Comparison of ENCODE assay signal across 22 mouse cellular contexts in genomic region chr2:166051966-166052365, GRCm38 (mm10). TPM values are rescaled to one million over a fixed set of nuclear protein-coding genes. Genes with fewer than 3 reads are reported as not detected.
DNase-seq lines count a peak whose midpoint lies in the region; TF ChIP-seq lines count a peak whose summit lies in the region.
"Had no signal": no experiment of that assay in that cellular context is flagged by ENCODE, and none has a peak within 500 bp of the region (broad histone marks: within the 10 kb centered on the region; RNA-seq: fewer than 3 reads in every experiment).

No protein-coding gene starts in this region.

- 93% methylated on average over 7 of the region's 7 CpGs for WGBS in heart, adult 2 months

- peaks cover 8% of the 10 kb centered on the region; the same call in 1 of the 2 replicates for H3K36me3 ChIP-seq in heart, adult 2 months (ENCODE audit: control insufficient read depth, insufficient read depth, low read length)

- no peaks in the 10 kb centered on the region for H3K4me1 ChIP-seq in heart, adult 2 months (ENCODE audit: control insufficient read depth, insufficient read depth, low read length)
- H3K4me1 ChIP-seq: forebrain, embryonic 10.5 days; forebrain, embryonic 13.5 days; hindbrain, embryonic 10.5 days; hindbrain, embryonic 13.5 days; intestine, embryonic 15.5 days had no signal

- DNase-seq in left cerebral cortex, adult 18-20 months (ENCODE audit: low spot score in 2 of 2): peak; percentile 42 to 46
- no peak for DNase-seq in left cerebral cortex, postnatal 4 days
- DNase-seq in R1 (ENCODE audit: low read depth, low spot score): peak; percentile 66
- DNase-seq in brain, adult 2 months (ENCODE audit: low read depth, low spot score): peak; percentile 90
- peak; percentile 89 for DNase-seq in telencephalon, adult 2 months (ENCODE audit: low read depth, low spot score)
- DNase-seq in heart, adult 2 months: no peak
- DNase-seq: adrenal gland, postnatal 10 days; cerebellum, adult 11-12 months; cerebellum, adult 8-10 months; cerebellum, postnatal 10 days; cerebellum, postnatal 36 days; gastrocnemius, postnatal 14 days; heart, adult 11 months; heart, postnatal 10 days; heart, postnatal 36 days had no signal

- TF ChIP-seq CTCF in heart, adult 2 months (IDR thresholded peaks at IDR 0.05): no peak

- no peak overlapping the region for H3K4me3 ChIP-seq in heart, adult 2 months
- H3K4me3 ChIP-seq: forebrain, embryonic 10.5 days; forebrain, embryonic 13.5 days; heart, embryonic 12.5 days; heart, embryonic 15.5 days; hindbrain, embryonic 10.5 days; hindbrain, embryonic 13.5 days; intestine, embryonic 15.5 days had no signal

- no peak overlapping the region for H3K9ac ChIP-seq in heart, adult 2 months (ENCODE audit: low read depth, low read length)
- H3K9ac ChIP-seq: forebrain, embryonic 13.5 days; heart, embryonic 12.5 days; heart, embryonic 15.5 days; hindbrain, embryonic 13.5 days; intestine, embryonic 15.5 days had no signal

- H3K27me3 ChIP-seq in heart, adult 2 months (ENCODE audit: control insufficient read depth, insufficient read depth, low read length): no peaks in the 10 kb centered on the region
- H3K27me3 ChIP-seq: forebrain, embryonic 13.5 days; heart, embryonic 12.5 days; heart, embryonic 15.5 days; hindbrain, embryonic 13.5 days; intestine, embryonic 15.5 days had no signal

- intact Hi-C loops in left cerebral cortex, postnatal 4 days (cut with DNase I): loop anchor here (10.0 kb wide), 1 partner anchor 267 kb away; no protein-coding TSS in a partner anchor
- intact Hi-C loops in heart, adult 2 months (cut with DNase I): no loop called here

- no peak for TF ChIP-seq EP300 in heart, adult 2 months (IDR thresholded peaks at IDR 0.05; ENCODE audit: insufficient read depth, low read depth, low read length)

- H3K27ac ChIP-seq in heart, adult 2 months: no peak overlapping the region
- H3K27ac ChIP-seq: forebrain, embryonic 10.5 days; forebrain, embryonic 13.5 days; heart, embryonic 15.5 days; hindbrain, embryonic 10.5 days; hindbrain, embryonic 13.5 days; intestine, embryonic 15.5 days had no signal

- H3K79me2 ChIP-seq in heart, adult 2 months (replicated peaks; ENCODE audit: control insufficient read depth, insufficient read depth, low read length): no peaks in the 10 kb centered on the region; the same call in 1 of the 2 replicates

- no peak for TF ChIP-seq POLR2A in heart, adult 2 months (IDR thresholded peaks at IDR 0.05; ENCODE audit: insufficient read depth, low read depth, low read length)

RNA-seq across cellular contexts. Expression of gene Ncoa3, which starts 59.5 kb away (rescaled TPM):
- total RNA-seq in left cerebral cortex, adult 18-20 months (2021): 10 to 100 TPM; 35.8 to 38.7 TPM
- total RNA-seq in left cerebral cortex, postnatal 4 days (2021): 10 to 100 TPM; 36.0 to 41.3 TPM
- 10 to 100 TPM; 29.1 to 32.1 TPM for total RNA-seq in heart, adult 2 months (2021)
- polyA plus RNA-seq in heart, adult 2 months (2012; rRNA removed): 20.1 and 25.7 TPM in 2 replicates

Comparison
In these comparisons a context has a peak if more than half of its experiments do, and no peak if none do; other contexts are left out.
1. DNase-seq: peak in left cerebral cortex, adult 18-20 months (2 of 2), R1 (single experiment), brain, adult 2 months (single experiment) and telencephalon, adult 2 months (single experiment); none in left cerebral cortex, postnatal 4 days (single experiment) and heart, adult 2 months (0 of 2).